In the genomic region with DNA sequence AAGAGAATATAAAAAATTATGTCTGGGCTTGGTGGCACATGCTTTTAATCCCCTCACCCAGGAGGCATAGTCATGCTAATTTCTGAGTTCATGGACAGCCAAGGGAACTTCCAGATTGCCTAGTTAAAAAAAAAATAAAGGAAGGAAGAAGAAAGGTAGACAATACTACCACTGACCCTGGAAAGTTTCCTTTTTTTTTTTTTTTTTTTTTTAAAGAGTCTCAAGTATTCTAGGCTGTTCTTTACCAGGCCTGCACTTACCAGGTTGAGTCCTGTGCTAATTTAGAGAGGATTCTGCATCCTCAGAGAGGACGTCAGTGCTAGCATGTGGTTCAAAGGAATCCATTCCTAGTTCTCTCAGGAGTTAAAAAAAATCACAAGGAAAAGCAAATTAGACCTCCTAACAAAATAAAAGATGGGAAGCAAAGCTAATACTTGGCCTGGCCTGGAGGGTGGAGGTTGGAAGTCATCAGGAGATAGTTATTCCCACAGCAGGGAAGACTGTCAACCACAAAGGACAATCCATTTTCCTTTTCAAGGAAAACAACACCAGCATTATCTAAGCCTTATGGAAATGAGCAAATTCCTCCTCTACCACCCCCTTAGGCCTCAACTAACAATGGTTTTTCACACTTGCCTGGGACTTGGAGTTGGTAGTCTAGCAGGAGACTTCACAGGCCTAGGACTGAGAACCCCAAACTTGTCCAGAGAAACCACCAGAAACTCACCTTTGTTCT, we compare ENCODE assay signal across 29 mouse cellular contexts. TPM values are rescaled to one million over a fixed set of nuclear protein-coding genes. Genes with fewer than 3 reads are reported as not detected.
A peak's percentile ranks its signal among the peaks of the same experiment; 100 is the strongest.
DNase-seq lines count a peak whose midpoint lies in the region; ATAC-seq and TF ChIP-seq lines count a peak whose summit lies in the region.
"Had no signal": no experiment of that assay in that cellular context is flagged by ENCODE, and none has a peak within 500 bp of the region (broad histone marks: within the 10 kb centered on the region; RNA-seq: fewer than 3 reads in every experiment).

No protein-coding gene starts in this region.

- WGBS in liver, embryonic 12.5 days (ENCODE audit: insufficient replicate concordance), result 76% methylated on average over 1 of the region's 1 CpGs
- 62% methylated on average over 1 of the region's 1 CpGs for WGBS in liver, postnatal 0 days (ENCODE audit: insufficient replicate concordance)

- no peak for TF ChIP-seq EP300 in liver, postnatal 0 days (IDR thresholded peaks at IDR 0.05; ENCODE audit: low read depth)

- H3K9ac ChIP-seq in liver, embryonic 12.5 days, result no peak overlapping the region
- H3K9ac ChIP-seq in liver, postnatal 0 days (replicated peaks), result no peak overlapping the region
- no peak overlapping the region for H3K9ac ChIP-seq in ES-E14 (ENCODE audit: insufficient read depth, low read depth, low read length, poor library complexity, severe bottlenecking)
- H3K9ac ChIP-seq: embryonic facial prominence, embryonic 15.5 days; forebrain, embryonic 12.5 days; forebrain, postnatal 0 days; hindbrain, embryonic 13.5 days; limb, embryonic 15.5 days; neural tube, embryonic 12.5 days had no signal

- H3K9me3 ChIP-seq in liver, embryonic 12.5 days (replicated peaks), result no peaks in the 10 kb centered on the region
- no peaks in the 10 kb centered on the region for H3K9me3 ChIP-seq in liver, postnatal 0 days (ENCODE audit: low read length)
- H3K9me3 ChIP-seq in E14TG2a.4 (ENCODE audit: low read length), result no peaks in the 10 kb centered on the region
- H3K9me3 ChIP-seq in ES-E14 (ENCODE audit: control insufficient read depth, insufficient read depth, low read depth, low read length), result no peaks in the 10 kb centered on the region
- H3K9me3 ChIP-seq: embryonic facial prominence, embryonic 10.5 days; embryonic facial prominence, embryonic 15.5 days; forebrain, embryonic 12.5 days; hindbrain, embryonic 13.5 days; limb, embryonic 10.5 days; limb, embryonic 15.5 days; neural tube, embryonic 12.5 days had no signal

- no peak overlapping the region for H3K4me3 ChIP-seq in liver, embryonic 12.5 days
- H3K4me3 ChIP-seq in liver, postnatal 0 days (ENCODE audit: low read depth, low read length), result no peak overlapping the region
- H3K4me3 ChIP-seq in E14TG2a.4 (replicated peaks; ENCODE audit: low read length) (peak overlapping the region; percentile 95; the same call in 1 of the 2 replicates), ES-E14 (ENCODE audit: insufficient read depth in 1 of 2, low read depth in 1 of 2, low read length in 2 of 2, poor library complexity in 1 of 2, severe bottlenecking in 1 of 2) (no peak overlapping the region)

- H3K4me2 ChIP-seq in liver, embryonic 12.5 days, result peak overlapping the region; percentile 96; the same call in 1 of the 2 replicates
- no peak overlapping the region for H3K4me2 ChIP-seq in liver, postnatal 0 days (ENCODE audit: low read depth, low read length)

- H3K27me3 ChIP-seq in liver, embryonic 12.5 days (replicated peaks), result no peaks in the 10 kb centered on the region
- no peaks in the 10 kb centered on the region for H3K27me3 ChIP-seq in liver, postnatal 0 days (ENCODE audit: insufficient read depth, low read length)
- H3K27me3 ChIP-seq in E14TG2a.4 (ENCODE audit: insufficient read depth, low read length), result no peaks in the 10 kb centered on the region
- H3K27me3 ChIP-seq: embryonic facial prominence, embryonic 15.5 days; forebrain, embryonic 12.5 days; hindbrain, embryonic 13.5 days; limb, embryonic 15.5 days; neural tube, embryonic 12.5 days had no signal

- peaks cover 18% of the 10 kb centered on the region for H3K4me1 ChIP-seq in liver, embryonic 12.5 days
- peaks cover 5% of the 10 kb centered on the region; the same call in 1 of the 2 replicates for H3K4me1 ChIP-seq in liver, postnatal 0 days (ENCODE audit: insufficient read depth)
- H3K4me1 ChIP-seq in E14TG2a.4 (replicated peaks; ENCODE audit: low read depth, low read length) (peaks cover 60% of the 10 kb centered on the region), ES-E14 (ENCODE audit: control insufficient read depth in 2 of 2, insufficient read depth in 2 of 2, low read length in 2 of 2, poor library complexity in 1 of 2) (peaks cover 5 to 13% of the 10 kb centered on the region in 2 experiments)

- TF ChIP-seq POLR2A in brain, embryonic 14.5 days (IDR thresholded peaks at IDR 0.05; ENCODE audit: borderline replicate concordance, extremely low read depth, insufficient read depth, insufficient read length, poor library complexity, severe bottlenecking), result no peak

- DNase-seq in liver, postnatal 0 days, result no peak
- DNase-seq in ES-E14 (ENCODE audit: low read depth, low spot score), result no peak
- peak; percentile 12 for DNase-seq in brain, embryonic 14.5 days (ENCODE audit: low read depth)
- DNase-seq in layer of hippocampus, postnatal 10 days (ENCODE audit: low spot score in 2 of 2), result no peak
- no peak for DNase-seq in heart, adult 9 months (ENCODE audit: low spot score in 2 of 2)
- DNase-seq: adrenal gland, postnatal 10 days; cerebellum, adult 11 months; cerebellum, postnatal 10 days; heart, postnatal 4 days; kidney, adult 8-10 months; lung, adult 2 months; lung, postnatal 10 days; right cerebral cortex, postnatal 25 days; spleen, adult 18-20 months; thymus, postnatal 14 days had no signal

- H3K36me3 ChIP-seq in liver, embryonic 12.5 days, result no peaks in the 10 kb centered on the region
- no peaks in the 10 kb centered on the region for H3K36me3 ChIP-seq in liver, postnatal 0 days (replicated peaks; ENCODE audit: insufficient read depth, low read length)
- H3K36me3 ChIP-seq in E14TG2a.4 (ENCODE audit: insufficient read depth, low read length) (peaks cover 11% of the 10 kb centered on the region; the same call in 1 of the 2 replicates), ES-E14 (ENCODE audit: control insufficient read depth, insufficient read depth, low read length, poor library complexity, severe bottlenecking) (0 out of 2 replicates have a peak, but pooled peaks cover 2% of the 10 kb centered on the region)
- H3K36me3 ChIP-seq: embryonic facial prominence, embryonic 10.5 days; embryonic facial prominence, embryonic 15.5 days; forebrain, embryonic 12.5 days; hindbrain, embryonic 13.5 days; limb, embryonic 10.5 days; limb, embryonic 15.5 days; neural tube, embryonic 12.5 days had no signal

- in situ Hi-C loops in ES-E14 (cut with MboI; ENCODE audit: low sequenced_read_pairs in 2 of 2, unreplicated experiment in 2 of 2), result no loop called here

- ATAC-seq in liver, embryonic 12.5 days, result no peak
- no peak for ATAC-seq in liver, postnatal 0 days
- ATAC-seq: CD4-positive, CD25-positive, alpha-beta regulatory T cell, adult 4 months; forebrain, postnatal 0 days; intestine, embryonic 16.5 days had no signal

- TF ChIP-seq CTCF in liver, postnatal 0 days (IDR thresholded peaks at IDR 0.05; ENCODE audit: low read depth), result no peak
- TF ChIP-seq CTCF in E14TG2a.4 (conservative IDR thresholded peaks at IDR 0.05; ENCODE audit: low read length), result no peak
- TF ChIP-seq CTCF in brain, embryonic 14.5 days (IDR thresholded peaks at IDR 0.05; ENCODE audit: borderline replicate concordance, extremely low read depth, insufficient read depth, insufficient read length), result no peak

- peak overlapping the region; percentile 36 for H3K27ac ChIP-seq in liver, embryonic 12.5 days
- H3K27ac ChIP-seq in liver, postnatal 0 days (ENCODE audit: low read depth), result no peak overlapping the region
- peak overlapping the region; percentile 63; the same call in 1 of the 2 replicates for H3K27ac ChIP-seq in ES-E14 (ENCODE audit: insufficient read depth, low read depth, low read length, poor library complexity, severe bottlenecking)
- H3K27ac ChIP-seq: embryonic facial prominence, embryonic 15.5 days; forebrain, embryonic 12.5 days; hindbrain, embryonic 13.5 days; kidney, postnatal 0 days; limb, embryonic 10.5 days; limb, embryonic 15.5 days; macrophage; neural tube, embryonic 12.5 days had no signal

TF ChIP-seq in ES-E14, 5 proteins besides CTCF, POLR2A, EP300 and RAD21:
- TF ChIP-seq MAFK (IDR thresholded peaks at IDR 0.05; ENCODE audit: insufficient read depth, low read depth, low read length) (no peak), ZNF384 (IDR thresholded peaks at IDR 0.05; ENCODE audit: low read depth, low read length) (peak; percentile 86)

RNA-seq across cellular contexts. Expression of gene Jarid2, which starts 1.0 kb away (rescaled TPM):
- polyA plus RNA-seq in liver, embryonic 12.5 days (2016; fragmentation: Nextera tagmentation; extraction: Ambion mirVana), result 18.0 and 21.0 TPM in 2 replicates
- polyA plus RNA-seq in liver, postnatal 0 days (2015; fragmentation: Nextera tagmentation; extraction: Ambion mirVana), result 5.7 and 6.8 TPM in 2 replicates
- 190 and 195 TPM in 2 replicates for total RNA-seq in ES-E14 (2012; rRNA removed)
- polyA plus RNA-seq in brain, embryonic 14.5 days (2012; rRNA removed), result 31.6 and 52.9 TPM in 2 replicates
- total RNA-seq in layer of hippocampus, postnatal 10 days (2021), result 10 to 100 TPM; 37.8 to 42.0 TPM
